ENCODE assay signal across 23 mouse cellular contexts in the genomic region with DNA sequence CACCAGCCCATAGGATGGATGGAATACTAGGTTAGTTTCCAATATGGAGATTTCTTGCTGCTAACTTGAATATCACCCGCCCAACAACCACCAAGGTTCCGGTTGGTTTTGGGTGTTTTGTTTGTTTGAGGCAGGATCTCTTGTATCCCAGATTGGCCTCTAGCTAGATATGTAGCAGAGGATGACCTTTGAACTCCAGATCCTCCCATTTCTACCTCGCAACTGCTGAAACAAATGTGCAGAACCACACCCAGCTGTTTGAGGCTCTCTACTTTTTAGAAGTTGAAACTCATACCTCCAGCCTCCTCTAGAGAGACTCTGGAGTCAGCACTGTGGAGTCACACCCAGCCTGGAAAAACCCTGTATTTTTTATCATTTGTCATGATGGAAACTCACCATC. TPM values are rescaled to one million over a fixed set of nuclear protein-coding genes. Genes with fewer than 3 reads are reported as not detected.
DNase-seq lines count a peak whose midpoint lies in the region; ATAC-seq and TF ChIP-seq lines count a peak whose summit lies in the region.
"Had no signal": no experiment of that assay in that cellular context is flagged by ENCODE, and none has a peak within 500 bp of the region (broad histone marks: within the 10 kb centered on the region; RNA-seq: fewer than 3 reads in every experiment).

No protein-coding gene starts in this region.

- 66% methylated on average over 3 of the region's 3 CpGs for WGBS in intestine, embryonic 16.5 days
- 39% methylated on average over 3 of the region's 3 CpGs for WGBS in intestine, postnatal 0 days
- 78% methylated on average over 3 of the region's 3 CpGs for WGBS in kidney, embryonic 14.5 days

- TF ChIP-seq CTCF in intestine, postnatal 0 days (IDR thresholded peaks at IDR 0.05; ENCODE audit: low read depth): no peak
- TF ChIP-seq CTCF in E14TG2a.4 (conservative IDR thresholded peaks at IDR 0.05; ENCODE audit: low read length): no peak

- H3K27ac ChIP-seq in intestine, embryonic 16.5 days (ENCODE audit: low read length): peak overlapping the region; percentile 27; the same call in 1 of the 2 replicates
- no peak overlapping the region for H3K27ac ChIP-seq in intestine, postnatal 0 days (ENCODE audit: low read depth, low read length)
- no peak overlapping the region for H3K27ac ChIP-seq in kidney, embryonic 14.5 days (ENCODE audit: low read depth, low read length)
- H3K27ac ChIP-seq: forebrain, embryonic 10.5 days; forebrain, embryonic 13.5 days; hindbrain, embryonic 12.5 days; hindbrain, embryonic 15.5 days had no signal

- H3K36me3 ChIP-seq in intestine, embryonic 16.5 days (ENCODE audit: control insufficient read depth, insufficient read depth, low read length): no peaks in the 10 kb centered on the region
- H3K36me3 ChIP-seq in intestine, postnatal 0 days (ENCODE audit: control insufficient read depth, insufficient read depth): no peaks in the 10 kb centered on the region
- no peaks in the 10 kb centered on the region for H3K36me3 ChIP-seq in E14TG2a.4 (ENCODE audit: insufficient read depth, low read length)
- H3K36me3 ChIP-seq in kidney, embryonic 14.5 days (ENCODE audit: control insufficient read depth, insufficient read depth, low read length): no peaks in the 10 kb centered on the region
- H3K36me3 ChIP-seq: forebrain, embryonic 10.5 days; hindbrain, embryonic 12.5 days; hindbrain, embryonic 15.5 days had no signal

- H3K4me1 ChIP-seq in intestine, embryonic 16.5 days (ENCODE audit: control insufficient read depth, insufficient read depth, low read length): peaks cover 25% of the 10 kb centered on the region
- H3K4me1 ChIP-seq in intestine, postnatal 0 days (replicated peaks; ENCODE audit: control insufficient read depth, insufficient read depth, low read length): peaks cover 8% of the 10 kb centered on the region; the same call in 1 of the 2 replicates
- H3K4me1 ChIP-seq in E14TG2a.4 (replicated peaks; ENCODE audit: low read depth, low read length): peaks cover 79% of the 10 kb centered on the region
- no peaks in the 10 kb centered on the region for H3K4me1 ChIP-seq in kidney, embryonic 14.5 days (ENCODE audit: control insufficient read depth, insufficient read depth, low read length)
- H3K4me1 ChIP-seq: forebrain, embryonic 10.5 days; forebrain, embryonic 13.5 days; hindbrain, embryonic 12.5 days; hindbrain, embryonic 15.5 days had no signal

- no peaks in the 10 kb centered on the region for H3K27me3 ChIP-seq in intestine, embryonic 16.5 days (replicated peaks; ENCODE audit: control insufficient read depth, insufficient read depth, low read length)
- H3K27me3 ChIP-seq in intestine, postnatal 0 days (replicated peaks; ENCODE audit: control insufficient read depth, insufficient read depth, low read length): no peaks in the 10 kb centered on the region
- peaks cover 3% of the 10 kb centered on the region; the same call in 1 of the 2 replicates for H3K27me3 ChIP-seq in E14TG2a.4 (ENCODE audit: insufficient read depth, low read length)
- H3K27me3 ChIP-seq in kidney, embryonic 14.5 days (ENCODE audit: control insufficient read depth, insufficient read depth, low read length): no peaks in the 10 kb centered on the region
- H3K27me3 ChIP-seq: forebrain, embryonic 13.5 days; hindbrain, embryonic 12.5 days; hindbrain, embryonic 15.5 days had no signal

- no peak overlapping the region for H3K9ac ChIP-seq in intestine, embryonic 16.5 days (ENCODE audit: low read depth, low read length)
- no peak overlapping the region for H3K9ac ChIP-seq in intestine, postnatal 0 days (ENCODE audit: low read depth, low read length)
- no peak overlapping the region for H3K9ac ChIP-seq in kidney, embryonic 14.5 days (ENCODE audit: low read depth, low read length)
- H3K9ac ChIP-seq: forebrain, embryonic 13.5 days; hindbrain, embryonic 12.5 days; hindbrain, embryonic 15.5 days had no signal

- DNase-seq in ZHBTc4 (ENCODE audit: low read depth, low spot score): peak; percentile 67
- DNase-seq in lung, adult 18-20 months: no peak
- DNase-seq: adrenal gland, postnatal 10 days; adrenal gland, postnatal 36 days; cerebellum, adult 18-20 months; cerebellum, adult 9-10 months; cerebellum, postnatal 14 days; gastrocnemius, postnatal 10 days; heart, adult 11 months had no signal

- no peaks in the 10 kb centered on the region for H3K9me3 ChIP-seq in intestine, embryonic 16.5 days (ENCODE audit: control insufficient read depth, low read length)
- no peaks in the 10 kb centered on the region for H3K9me3 ChIP-seq in intestine, postnatal 0 days (ENCODE audit: control insufficient read depth)
- H3K9me3 ChIP-seq in E14TG2a.4 (ENCODE audit: low read length): no peaks in the 10 kb centered on the region
- H3K9me3 ChIP-seq in kidney, embryonic 14.5 days (ENCODE audit: control insufficient read depth, low read length): no peaks in the 10 kb centered on the region
- H3K9me3 ChIP-seq: forebrain, embryonic 10.5 days; forebrain, embryonic 13.5 days; hindbrain, embryonic 12.5 days; hindbrain, embryonic 15.5 days had no signal

- ATAC-seq in intestine, embryonic 16.5 days: no peak
- ATAC-seq in intestine, postnatal 0 days: no peak
- ATAC-seq in kidney, embryonic 14.5 days (ENCODE audit: low FRiP score, low TSS enrichment): no peak
- ATAC-seq: forebrain, embryonic 13.5 days; forebrain, embryonic 16.5 days had no signal

- H3K4me3 ChIP-seq in intestine, embryonic 16.5 days (ENCODE audit: low read length): no peak overlapping the region
- H3K4me3 ChIP-seq in intestine, postnatal 0 days (ENCODE audit: low read depth, low read length): no peak overlapping the region
- H3K4me3 ChIP-seq in E14TG2a.4 (replicated peaks; ENCODE audit: low read length): peak overlapping the region; percentile 21; the same call in 1 of the 2 replicates
- H3K4me3 ChIP-seq in kidney, embryonic 14.5 days (ENCODE audit: low read length): no peak overlapping the region
- H3K4me3 ChIP-seq: forebrain, embryonic 10.5 days; forebrain, embryonic 13.5 days; hindbrain, embryonic 12.5 days; hindbrain, embryonic 15.5 days had no signal

- no peak overlapping the region for H3K4me2 ChIP-seq in intestine, embryonic 16.5 days (ENCODE audit: low read depth, low read length)
- no peak overlapping the region for H3K4me2 ChIP-seq in intestine, postnatal 0 days (replicated peaks; ENCODE audit: low read depth)
- no peak overlapping the region for H3K4me2 ChIP-seq in kidney, embryonic 14.5 days (replicated peaks; ENCODE audit: low read depth, low read length)
- H3K4me2 ChIP-seq: forebrain, embryonic 13.5 days; heart, embryonic 11.5 days; hindbrain, embryonic 12.5 days; hindbrain, embryonic 15.5 days had no signal

RNA-seq across cellular contexts. Expression of gene Sdr9c7, which starts 0.8 kb away (rescaled TPM):
- polyA plus RNA-seq in intestine, embryonic 16.5 days (2015; fragmentation: Nextera tagmentation; extraction: Ambion mirVana): 0.17 and 0.33 TPM in 2 replicates
- polyA plus RNA-seq in intestine, postnatal 0 days (2015; fragmentation: Nextera tagmentation; extraction: Ambion mirVana): 0.09 TPM in 1 of 2 replicates, not detected in the other
- not detected in 2 replicates for polyA plus RNA-seq in kidney, embryonic 14.5 days (2014; fragmentation: Nextera tagmentation; extraction: Ambion mirVana)
- polyA plus RNA-seq: embryonic facial prominence, embryonic 11.5 days; forebrain, embryonic 10.5 days; forebrain, embryonic 13.5 days; forebrain, embryonic 16.5 days; heart, embryonic 11.5 days; heart, embryonic 14.5 days; heart, postnatal 0 days; hindbrain, embryonic 12.5 days; hindbrain, embryonic 15.5 days had no signal

RNA-seq across cellular contexts. Expression of gene Rdh7, which starts 8.9 kb away (rescaled TPM):
- 0.86 and 1.1 TPM in 2 replicates for polyA plus RNA-seq in intestine, embryonic 16.5 days (2015; fragmentation: Nextera tagmentation; extraction: Ambion mirVana)
- 1.1 and 1.2 TPM in 2 replicates for polyA plus RNA-seq in intestine, postnatal 0 days (2015; fragmentation: Nextera tagmentation; extraction: Ambion mirVana)
- not detected in 2 replicates for polyA plus RNA-seq in kidney, embryonic 14.5 days (2014; fragmentation: Nextera tagmentation; extraction: Ambion mirVana)
- polyA plus RNA-seq: embryonic facial prominence, embryonic 11.5 days; embryonic facial prominence, embryonic 14.5 days; forebrain, embryonic 10.5 days; forebrain, embryonic 13.5 days; forebrain, embryonic 16.5 days; heart, embryonic 11.5 days; heart, embryonic 14.5 days; heart, postnatal 0 days; hindbrain, embryonic 12.5 days; hindbrain, embryonic 15.5 days had no signal

RNA-seq across cellular contexts. Expression of gene Rdh16f2, which starts 31.2 kb away (rescaled TPM):
- 0.27 and 0.49 TPM in 2 replicates for polyA plus RNA-seq in intestine, embryonic 16.5 days (2015; fragmentation: Nextera tagmentation; extraction: Ambion mirVana)
- polyA plus RNA-seq in intestine, postnatal 0 days (2015; fragmentation: Nextera tagmentation; extraction: Ambion mirVana): 0.24 and 0.39 TPM in 2 replicates
- not detected in 2 replicates for polyA plus RNA-seq in kidney, embryonic 14.5 days (2014; fragmentation: Nextera tagmentation; extraction: Ambion mirVana)
- polyA plus RNA-seq: embryonic facial prominence, embryonic 11.5 days; embryonic facial prominence, embryonic 14.5 days; forebrain, embryonic 10.5 days; forebrain, embryonic 13.5 days; forebrain, embryonic 16.5 days; heart, embryonic 11.5 days; heart, embryonic 14.5 days; heart, postnatal 0 days; hindbrain, embryonic 12.5 days; hindbrain, embryonic 15.5 days had no signal

RNA-seq across cellular contexts. Expression of gene Rdh19, which starts 47.8 kb away (rescaled TPM):
- not detected in 2 replicates for polyA plus RNA-seq in intestine, embryonic 16.5 days (2015; fragmentation: Nextera tagmentation; extraction: Ambion mirVana)
- polyA plus RNA-seq in intestine, postnatal 0 days (2015; fragmentation: Nextera tagmentation; extraction: Ambion mirVana): not detected in 2 replicates
- polyA plus RNA-seq in kidney, embryonic 14.5 days (2014; fragmentation: Nextera tagmentation; extraction: Ambion mirVana): not detected in 2 replicates
- polyA plus RNA-seq: embryonic facial prominence, embryonic 11.5 days; embryonic facial prominence, embryonic 14.5 days; forebrain, embryonic 10.5 days; forebrain, embryonic 13.5 days; forebrain, embryonic 16.5 days; heart, embryonic 11.5 days; heart, embryonic 14.5 days; heart, postnatal 0 days; hindbrain, embryonic 12.5 days; hindbrain, embryonic 15.5 days had no signal
